Mouse (Mus musculus): ENCODE measurements around the gene Rimbp2. TPM values are rescaled to one million over a fixed set of nuclear protein-coding genes. Genes with fewer than 3 reads are reported as not detected.

Gene Rimbp2
- total and polyA plus RNA-seq, 2 experiments from 2014 or later = 0.03 TPM; not detected in 1

DNA sequence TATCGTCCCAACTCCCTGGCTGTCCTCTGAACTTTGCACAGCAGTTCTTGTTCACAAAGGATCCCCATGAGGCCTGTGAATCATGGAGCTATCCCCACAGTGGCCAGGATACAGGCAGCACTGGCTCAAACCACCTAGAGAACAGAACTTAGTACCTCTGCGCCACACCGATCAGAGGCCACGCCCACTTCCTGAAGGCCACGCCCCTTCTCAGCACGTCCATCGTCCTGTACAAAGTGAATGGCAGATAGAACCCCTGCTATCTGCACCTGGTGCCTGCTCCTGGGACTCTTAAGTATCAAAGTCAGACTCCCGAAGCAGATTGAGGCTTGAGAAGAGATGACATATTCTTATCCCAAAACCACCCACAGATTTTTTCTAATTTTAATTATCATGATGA, 242.7 kb downstream of the Rimbp2 start:
- Histone ChIP-seq H3K27ac (ENCODE audit: low read depth) (no peak overlapping the region), H3K36me3 (replicated peaks; ENCODE audit: control insufficient read depth, insufficient read depth, low read length) (no peaks in the 10 kb centered on the region), H3K4me1 (ENCODE audit: control insufficient read depth, insufficient read depth) (no peaks in the 10 kb centered on the region), H3K9me3 (replicated peaks; ENCODE audit: control insufficient read depth, low read length) (no peaks in the 10 kb centered on the region), H3K27me3 (ENCODE audit: control insufficient read depth, insufficient read depth, low read length) (no peaks in the 10 kb centered on the region), H3K9ac (replicated peaks; ENCODE audit: low read depth, low read length) (no peak overlapping the region), H3K4me2 (ENCODE audit: low read depth, low read length) (no peak overlapping the region), H3K4me3 (ENCODE audit: low read depth, low read length) (no peak overlapping the region)
- ATAC-seq (ENCODE audit: insufficient read depth, low read depth) = no peak
- DNase-seq (ENCODE audit: low spot score) = no peak
- TF ChIP-seq EP300 (IDR thresholded peaks at IDR 0.05; ENCODE audit: low read depth) = no peak
- TF ChIP-seq CTCF (IDR thresholded peaks at IDR 0.05; ENCODE audit: low read depth) = no peak
- 17% methylated on average over 8 of the region's 8 CpGs for WGBS

DNA sequence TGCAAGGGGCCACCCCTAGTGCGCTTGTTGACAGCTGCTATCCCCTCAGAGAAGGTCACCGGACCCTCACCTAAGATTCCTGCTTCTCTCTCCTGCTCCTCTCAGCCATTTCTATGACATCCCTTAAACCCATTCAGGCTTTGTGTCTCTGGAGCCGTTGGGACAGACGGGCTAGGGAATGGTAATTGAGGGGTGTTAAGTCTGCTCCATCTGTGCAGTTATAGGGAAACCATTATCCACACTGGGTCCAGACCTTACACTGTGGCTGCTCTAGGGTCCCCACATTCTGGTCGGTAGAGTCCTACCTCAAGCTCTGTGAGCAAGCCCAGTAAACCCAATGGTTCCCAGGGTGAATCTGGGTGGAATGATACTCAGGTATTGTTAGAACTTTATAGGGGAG, 244.4 kb downstream of the Rimbp2 start:
- WGBS = 78% methylated on average over 5 of the region's 5 CpGs
- H3K4me2 ChIP-seq (ENCODE audit: low read depth, low read length) = no peak overlapping the region
- TF ChIP-seq CTCF (IDR thresholded peaks at IDR 0.05; ENCODE audit: low read depth) (no peak), EP300 (IDR thresholded peaks at IDR 0.05; ENCODE audit: low read depth) (no peak)
- H3K27me3 ChIP-seq (ENCODE audit: control insufficient read depth, insufficient read depth, low read length) = no peaks in the 10 kb centered on the region
- H3K27ac ChIP-seq (ENCODE audit: low read depth) = no peak overlapping the region
- H3K4me3 ChIP-seq (ENCODE audit: low read depth, low read length) = no peak overlapping the region
- no peak overlapping the region for H3K9ac ChIP-seq (replicated peaks; ENCODE audit: low read depth, low read length)
- H3K4me1 ChIP-seq (ENCODE audit: control insufficient read depth, insufficient read depth) = no peaks in the 10 kb centered on the region
- DNase-seq (ENCODE audit: low spot score) (no peak), ATAC-seq (ENCODE audit: insufficient read depth, low read depth) (no peak)
- no peaks in the 10 kb centered on the region for H3K9me3 ChIP-seq (replicated peaks; ENCODE audit: control insufficient read depth, low read length)
- no peaks in the 10 kb centered on the region for H3K36me3 ChIP-seq (replicated peaks; ENCODE audit: control insufficient read depth, insufficient read depth, low read length)

Other genes starting within 250 kb of the Rimbp2 start
- gene Stx2, start 55.1 kb upstream of the Rimbp2 start, total RNA-seq (2014; rRNA removed; ENCODE audit: low replicate concordance) = 19.8 and 36.8 TPM in 2 replicates
- gene Stx2, start 55.1 kb upstream of the Rimbp2 start, polyA plus RNA-seq (2015; fragmentation: Nextera tagmentation; extraction: Ambion mirVana) = 14.6 and 16.3 TPM in 2 replicates
- gene Ran, start 66.6 kb upstream of the Rimbp2 start, total RNA-seq (2014; rRNA removed; ENCODE audit: low replicate concordance) = 128 and 989 TPM in 2 replicates
- gene Ran, start 66.6 kb upstream of the Rimbp2 start, polyA plus RNA-seq (2015; fragmentation: Nextera tagmentation; extraction: Ambion mirVana) = 188 and 196 TPM in 2 replicates
- gene Adgrd1, start 143.3 kb upstream of the Rimbp2 start, total RNA-seq (2014; rRNA removed; ENCODE audit: low replicate concordance) = 6.0 and 15.6 TPM in 2 replicates
- 1.6 and 1.9 TPM in 2 replicates for gene Adgrd1, start 143.3 kb upstream of the Rimbp2 start, polyA plus RNA-seq (2015; fragmentation: Nextera tagmentation; extraction: Ambion mirVana)

All from heart, postnatal 0 days (tissue).